Mouse (Mus musculus) forebrain, embryonic 10.5 days (tissue): ENCODE data around the gene Gm3115. TPM values are rescaled to one million over a fixed set of nuclear protein-coding genes. Genes with fewer than 3 reads are reported as not detected.
"Not testable (repeated sequence)": the region's sequence is repeated elsewhere in the genome, so short reads cannot be mapped to it uniquely, and the experiment has no call there.

ENCODE experiments used
- DNase-seq: peaks from one replicate; pipeline ENCODE4 v3.0.0-alpha.2; 2017; ENCODE audit warnings: low spot score; ENCODE audit errors: extremely low spot score
- H3K27ac ChIP-seq: fragments of 300-500 bp; sonication (generic); 2 replicates; pipeline ENCODE4 v1.5.1; 2016; ENCODE audit warnings: mild to moderate bottlenecking
- H3K27me3 ChIP-seq: fragments of 300-500 bp; sonication (generic); 2 replicates; pipeline ENCODE4 v1.6.1; 2016; ENCODE audit warnings: mild to moderate bottlenecking; ENCODE audit not compliant: poor library complexity, severe bottlenecking
- H3K36me3 ChIP-seq: fragments of 300-500 bp; sonication (generic); replicated peaks from 2 replicates; pipeline ENCODE4 v1.6.1; 2016; ENCODE audit warnings: mild to moderate bottlenecking, moderate library complexity
- H3K4me1 ChIP-seq: fragments of 300-500 bp; sonication (generic); 2 replicates; pipeline ENCODE4 v1.6.1; 2016
- H3K4me3 ChIP-seq: fragments of 300-500 bp; sonication (generic); 2 replicates; pipeline ENCODE4 v1.5.1; 2016; ENCODE audit warnings: mild to moderate bottlenecking, moderate library complexity
- H3K9me3 ChIP-seq: fragments of 300-500 bp; sonication (generic); 2 replicates; pipeline ENCODE4 v1.6.1; 2016; ENCODE audit warnings: mild to moderate bottlenecking, moderate library complexity
- WGBS: fragments of 180-500 bp; shearing (Covaris S2); methylation state at CpG from one replicate; pipeline ENCODE4 v1.1.7; 2016; 5-methylcytosine and 5-hydroxymethylcytosine counted together
- polyA plus RNA-seq: library from polyadenylated mRNA; unstranded; fragments of >200 nt; fragmentation: Nextera tagmentation; extraction: Ambion mirVana; gene quantifications from 2 replicates; pipeline ENCODE4 v1.2.1, GENCODE M21; 2016

Gm3115 gene
- not detected in 2 replicates for polyA plus RNA-seq

GRCm38 (mm10) chr14:4083820-4084219, at the start of gene Gm3115:
Gene Gm3115 (plus strand): TSS chr14:4084120.
- not testable (repeated sequence) for H3K4me1 ChIP-seq, H3K4me3 ChIP-seq, H3K27ac ChIP-seq, DNase-seq, H3K27me3 ChIP-seq, H3K36me3 ChIP-seq, H3K9me3 ChIP-seq
- WGBS, result 72% methylated on average over 3 of the region's 3 CpGs

GRCm38 (mm10) chr14:4110426-4110825, 26.5 kb downstream of the Gm3115 start, which contains the start of gene Gm8108:
Gene Gm8108 (plus strand): TSS chr14:4110526.
- DNase-seq, result peak; percentile 15
- not testable (repeated sequence) for H3K36me3 ChIP-seq, H3K27me3 ChIP-seq, H3K27ac ChIP-seq, H3K4me1 ChIP-seq, H3K9me3 ChIP-seq
- H3K4me3 ChIP-seq, result peak within 1 kb of the TSS; percentile 50
- WGBS, result 3% methylated on average over 36 of the region's 37 CpGs

- DNase-seq, H3K27me3 ChIP-seq, H3K36me3 ChIP-seq, H3K4me1 ChIP-seq, H3K4me3 ChIP-seq, H3K27ac ChIP-seq, H3K9me3 ChIP-seq: not testable (repeated sequence)
- WGBS, result 92% methylated on average over 4 of the region's 4 CpGs
These were observed 57.7 kb downstream of the Gm3115 start for GRCm38 (mm10) chr14:4141646-4142045.

Other genes with a start within 250 kb of the Gm3115 start
- gene Gm3033, start 237.9 kb upstream of the Gm3115 start, polyA plus RNA-seq, result not detected in 2 replicates
- 0.14 and 0.49 TPM in 2 replicates for gene Gm2916, start 199.9 kb upstream of the Gm3115 start, polyA plus RNA-seq
- not detected in 2 replicates for gene Gm3029, start 152.4 kb upstream of the Gm3115 start, polyA plus RNA-seq
- 0.10 TPM in 2 replicates for gene Gm3095, start 120.6 kb upstream of the Gm3115 start, polyA plus RNA-seq
- not detected in 2 replicates for gene Gm3099, start 85.7 kb upstream of the Gm3115 start, polyA plus RNA-seq
- 0.54 and 0.89 TPM in 2 replicates for gene Gm5796, start 60.2 kb upstream of the Gm3115 start, polyA plus RNA-seq
- gene Gm8108, start 26.4 kb downstream of the Gm3115 start, polyA plus RNA-seq, result 0.24 and 1.2 TPM in 2 replicates
- gene Gm3127, start 80.9 kb downstream of the Gm3115 start, polyA plus RNA-seq, result not detected in 2 replicates
- 0.95 and 1.2 TPM in 2 replicates for gene Gm2974, start 98.5 kb downstream of the Gm3115 start, polyA plus RNA-seq
- not detected in 2 replicates for gene Gm3138, start 165.5 kb downstream of the Gm3115 start, polyA plus RNA-seq
- not detected in 2 replicates for gene Gm3149, start 233.2 kb downstream of the Gm3115 start, polyA plus RNA-seq